Mouse (Mus musculus): ENCODE measurements around the gene Ift140. TPM values are rescaled to one million over a fixed set of nuclear protein-coding genes. Genes with fewer than 3 reads are reported as not detected.
A peak's percentile ranks its signal among the peaks of the same experiment; 100 is the strongest.
"Not testable (repeated sequence)": the region's sequence is repeated elsewhere in the genome, so short reads cannot be mapped to it uniquely, and the experiment has no call there.

Ift140 gene
- polyA plus RNA-seq, 1 experiment from 2014 or later = 16.1 TPM

DNA sequence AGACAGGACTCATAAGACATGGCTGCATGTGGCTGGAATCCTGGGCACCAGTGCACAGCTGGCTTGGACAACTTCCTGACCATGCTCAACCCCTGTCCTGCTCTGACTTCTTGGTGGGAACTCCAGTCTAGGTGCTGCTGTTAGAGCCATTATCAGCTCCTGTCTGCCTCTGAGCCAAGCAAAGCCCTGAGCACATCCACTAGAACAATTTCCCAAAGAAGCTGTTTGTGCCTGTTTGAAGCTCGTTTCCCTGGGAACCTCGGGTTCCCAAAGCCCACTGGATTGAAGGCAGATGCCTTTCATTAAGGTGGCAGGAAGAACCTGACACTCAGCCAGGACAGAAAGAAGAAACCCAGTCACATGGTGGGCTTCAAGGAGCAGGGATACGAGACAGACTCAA, 104.5 kb downstream of the Ift140 start, which contains the start of gene Ptx4:
Ptx4 (plus strand) TSS at position 355 of the 400 bp plus-strand sequence.
- no peak within 1 kb of the TSS for H3K4me2 ChIP-seq (ENCODE audit: low read length)

DNA sequence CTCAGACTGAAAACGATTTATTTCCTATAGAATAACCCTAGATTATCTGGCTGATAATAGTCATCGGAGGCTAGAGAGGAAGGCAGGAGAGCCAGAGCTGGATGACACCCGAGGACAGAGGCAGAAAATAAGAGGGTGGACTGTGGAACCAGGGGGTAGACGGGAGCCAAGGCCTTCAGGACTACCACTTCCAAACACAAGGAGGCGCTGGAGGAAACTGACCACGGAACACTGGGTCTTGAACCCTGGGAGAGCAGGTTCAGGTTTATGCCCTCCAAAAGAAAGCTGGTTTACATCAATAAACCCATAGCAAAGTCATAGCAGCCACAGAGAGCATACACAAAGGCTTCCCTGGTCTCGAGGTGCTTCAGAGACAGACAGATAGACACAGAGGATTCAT, 108.1 kb downstream of the Ift140 start:
- ATAC-seq (no peak), DNase-seq (ENCODE audit: low spot score) (no peak)
- 27% methylated on average over 7 of the region's 7 CpGs for WGBS
- Histone ChIP-seq H3K27me3 (replicated peaks; ENCODE audit: control insufficient read depth, insufficient read depth, low read length) (no peaks in the 10 kb centered on the region; the same call in 1 of the 2 replicates), H3K9me3 (replicated peaks; ENCODE audit: control insufficient read depth, low read length) (no peaks in the 10 kb centered on the region), H3K27ac (ENCODE audit: low read depth, low read length) (no peak overlapping the region), H3K36me3 (ENCODE audit: control insufficient read depth, insufficient read depth, low read length) (no peaks in the 10 kb centered on the region), H3K9ac (ENCODE audit: low read length) (no peak overlapping the region), H3K4me3 (ENCODE audit: low read depth, low read length) (no peak overlapping the region), H3K4me1 (ENCODE audit: control insufficient read depth, insufficient read depth, low read length) (no peaks in the 10 kb centered on the region), H3K4me2 (ENCODE audit: low read length) (no peak overlapping the region)

More for the DNA sequence above, 104.5 kb downstream of the Ift140 start, which contains the start of gene Ptx4:
- no peak for ATAC-seq
- Histone ChIP-seq H3K36me3 (ENCODE audit: control insufficient read depth, insufficient read depth, low read length) (no peaks in the 10 kb centered on the region), H3K9ac (ENCODE audit: low read length) (no peak within 1 kb of the TSS), H3K27me3 (replicated peaks; ENCODE audit: control insufficient read depth, insufficient read depth, low read length) (no peaks in the 10 kb centered on the region; the same call in 1 of the 2 replicates), H3K9me3 (replicated peaks; ENCODE audit: control insufficient read depth, low read length) (no peaks in the 10 kb centered on the region), H3K4me3 (ENCODE audit: low read depth, low read length) (no peak within 1 kb of the TSS), H3K4me1 (ENCODE audit: control insufficient read depth, insufficient read depth, low read length) (no peaks in the 10 kb centered on the region), H3K27ac (ENCODE audit: low read depth, low read length) (no peak within 1 kb of the TSS)
- 39% methylated on average over 3 of the region's 3 CpGs for WGBS
- no peak for DNase-seq (ENCODE audit: low spot score)

DNA sequence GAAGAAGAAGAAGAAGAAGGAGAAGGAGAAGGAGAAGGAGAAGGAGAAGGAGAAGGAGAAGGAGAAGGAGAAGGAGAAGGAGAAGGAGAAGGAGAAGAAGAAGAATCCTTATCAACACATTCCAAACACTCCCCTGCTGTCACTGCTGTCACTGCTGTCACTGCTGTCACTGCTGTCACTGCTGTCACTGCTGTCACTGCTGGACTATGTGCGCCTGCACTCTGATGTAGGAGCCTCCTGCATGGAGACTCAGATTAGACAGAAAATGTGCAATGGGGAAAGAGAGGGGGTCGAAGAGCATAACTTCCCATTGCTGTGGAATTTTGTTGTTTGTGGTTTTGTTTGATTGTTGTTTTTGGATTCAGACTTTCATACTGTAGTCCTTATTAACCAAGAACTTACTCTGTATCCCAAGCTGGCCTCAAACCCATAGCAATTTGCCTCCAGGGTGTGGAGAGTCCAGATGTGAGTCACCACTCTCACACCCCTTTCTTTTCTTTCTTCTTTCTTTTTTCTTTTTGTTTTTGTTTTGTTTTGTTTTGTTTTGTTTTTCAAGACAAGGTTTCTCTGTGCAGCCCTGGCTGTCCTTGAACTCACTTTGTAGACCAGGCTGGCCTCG, 109.7 kb downstream of the Ift140 start:
- not testable (repeated sequence) for H3K27ac ChIP-seq (ENCODE audit: low read depth, low read length); H3K4me3 ChIP-seq (ENCODE audit: low read depth, low read length); H3K36me3 ChIP-seq (ENCODE audit: control insufficient read depth, insufficient read depth, low read length); ATAC-seq; H3K27me3 ChIP-seq (replicated peaks; ENCODE audit: control insufficient read depth, insufficient read depth, low read length); H3K4me2 ChIP-seq (ENCODE audit: low read length); DNase-seq (ENCODE audit: low spot score); H3K4me1 ChIP-seq (ENCODE audit: control insufficient read depth, insufficient read depth, low read length); H3K9ac ChIP-seq (ENCODE audit: low read length); H3K9me3 ChIP-seq (replicated peaks; ENCODE audit: control insufficient read depth, low read length)
- WGBS = 74% methylated on average over 3 of the region's 3 CpGs

DNA sequence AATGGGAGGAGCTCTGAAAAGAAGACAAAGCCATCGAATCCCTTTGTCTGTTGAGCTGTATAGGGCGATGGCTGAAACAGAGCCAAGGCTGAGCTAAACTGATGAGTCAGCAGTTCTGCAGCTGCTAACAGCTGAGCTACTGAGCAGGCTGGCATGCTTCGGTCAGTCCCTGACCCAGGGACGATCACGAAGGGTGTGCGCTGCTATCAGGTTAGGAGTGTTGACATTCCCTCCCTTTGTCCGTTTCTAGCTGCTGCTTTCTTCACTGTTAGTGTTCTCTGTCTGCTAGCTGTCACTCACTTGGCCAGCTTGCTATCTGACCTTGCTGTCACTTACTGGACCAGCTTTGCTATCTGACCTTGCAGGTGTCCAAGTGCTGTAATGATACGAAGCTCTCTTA, 111.2 kb downstream of the Ift140 start:
- H3K27me3 ChIP-seq (replicated peaks; ENCODE audit: control insufficient read depth, insufficient read depth, low read length) = no peaks in the 10 kb centered on the region; the same call in 1 of the 2 replicates
- H3K27ac ChIP-seq (ENCODE audit: low read depth, low read length) = no peak overlapping the region
- H3K36me3 ChIP-seq (ENCODE audit: control insufficient read depth, insufficient read depth, low read length) = no peaks in the 10 kb centered on the region
- no peaks in the 10 kb centered on the region for H3K4me1 ChIP-seq (ENCODE audit: control insufficient read depth, insufficient read depth, low read length)
- H3K9me3 ChIP-seq (replicated peaks; ENCODE audit: control insufficient read depth, low read length) = no peaks in the 10 kb centered on the region
- no peak overlapping the region for H3K4me2 ChIP-seq (ENCODE audit: low read length)
- H3K9ac ChIP-seq (ENCODE audit: low read length) = no peak overlapping the region
- DNase-seq (ENCODE audit: low spot score) = peak; percentile 37
- WGBS = 74% methylated on average over 8 of the region's 8 CpGs
- ATAC-seq = no peak
- no peak overlapping the region for H3K4me3 ChIP-seq (ENCODE audit: low read depth, low read length)

DNA sequence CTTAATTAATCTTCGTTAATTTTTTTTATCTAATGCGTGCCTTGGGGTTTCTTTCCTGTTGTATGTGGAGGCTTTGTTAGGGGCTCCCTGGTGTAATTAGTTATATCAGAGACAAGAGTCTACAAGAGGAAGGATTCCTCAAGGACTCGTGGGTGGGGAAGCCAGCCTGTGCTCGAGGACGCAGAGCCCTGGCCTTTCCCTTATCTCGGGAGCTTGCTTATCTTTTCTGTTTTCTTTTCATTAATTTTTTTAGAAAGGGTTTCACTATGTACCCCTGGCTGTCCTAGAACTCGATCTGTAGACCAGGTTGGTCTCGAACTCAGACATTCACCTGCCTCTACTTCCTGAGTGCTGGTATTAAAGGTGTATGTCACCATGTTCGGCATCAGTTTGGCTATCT, 111.8 kb downstream of the Ift140 start:
- DNase-seq (ENCODE audit: low spot score) (no peak), ATAC-seq (no peak)
- WGBS = 72% methylated on average over 9 of the region's 9 CpGs
- Histone ChIP-seq H3K9me3 (replicated peaks; ENCODE audit: control insufficient read depth, low read length) (no peaks in the 10 kb centered on the region), H3K27ac (ENCODE audit: low read depth, low read length) (no peak overlapping the region), H3K36me3 (ENCODE audit: control insufficient read depth, insufficient read depth, low read length) (no peaks in the 10 kb centered on the region), H3K4me3 (ENCODE audit: low read depth, low read length) (no peak overlapping the region), H3K27me3 (replicated peaks; ENCODE audit: control insufficient read depth, insufficient read depth, low read length) (no peaks in the 10 kb centered on the region), H3K4me1 (ENCODE audit: control insufficient read depth, insufficient read depth, low read length) (no peaks in the 10 kb centered on the region), H3K9ac (ENCODE audit: low read length) (no peak overlapping the region), H3K4me2 (ENCODE audit: low read length) (no peak overlapping the region)

DNA sequence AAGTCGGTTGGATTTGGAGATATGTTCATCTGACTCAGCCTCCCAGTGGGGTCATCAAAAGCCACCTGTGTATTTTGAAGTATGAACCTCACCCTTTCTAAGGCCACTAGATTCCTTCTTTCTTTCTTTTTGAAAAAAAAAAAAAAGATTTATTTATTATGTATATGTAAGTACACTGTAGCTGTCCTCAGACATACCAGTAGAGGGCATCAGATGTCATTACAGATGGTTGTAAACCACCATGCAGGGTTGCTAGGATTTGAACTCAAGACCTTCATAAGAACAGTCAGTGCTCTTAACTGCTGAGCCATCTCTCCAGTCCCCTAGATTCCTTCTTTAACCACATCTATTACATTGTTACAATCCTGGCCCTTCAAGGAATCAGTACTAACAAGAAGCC, 114.2 kb downstream of the Ift140 start:
- H3K36me3 ChIP-seq (ENCODE audit: control insufficient read depth, insufficient read depth, low read length) = no peaks in the 10 kb centered on the region
- no peak overlapping the region for H3K9ac ChIP-seq (ENCODE audit: low read length)
- DNase-seq (ENCODE audit: low spot score) = no peak
- H3K9me3 ChIP-seq (replicated peaks; ENCODE audit: control insufficient read depth, low read length) = no peaks in the 10 kb centered on the region
- no peak overlapping the region for H3K4me2 ChIP-seq (ENCODE audit: low read length)
- H3K27me3 ChIP-seq (replicated peaks; ENCODE audit: control insufficient read depth, insufficient read depth, low read length) = no peaks in the 10 kb centered on the region
- H3K27ac ChIP-seq (ENCODE audit: low read depth, low read length) = no peak overlapping the region
- no peak overlapping the region for H3K4me3 ChIP-seq (ENCODE audit: low read depth, low read length)
- no peak for ATAC-seq
- 83% methylated on average over 1 of the region's 1 CpGs for WGBS
- H3K4me1 ChIP-seq (ENCODE audit: control insufficient read depth, insufficient read depth, low read length) = peaks cover 8% of the 10 kb centered on the region

DNA sequence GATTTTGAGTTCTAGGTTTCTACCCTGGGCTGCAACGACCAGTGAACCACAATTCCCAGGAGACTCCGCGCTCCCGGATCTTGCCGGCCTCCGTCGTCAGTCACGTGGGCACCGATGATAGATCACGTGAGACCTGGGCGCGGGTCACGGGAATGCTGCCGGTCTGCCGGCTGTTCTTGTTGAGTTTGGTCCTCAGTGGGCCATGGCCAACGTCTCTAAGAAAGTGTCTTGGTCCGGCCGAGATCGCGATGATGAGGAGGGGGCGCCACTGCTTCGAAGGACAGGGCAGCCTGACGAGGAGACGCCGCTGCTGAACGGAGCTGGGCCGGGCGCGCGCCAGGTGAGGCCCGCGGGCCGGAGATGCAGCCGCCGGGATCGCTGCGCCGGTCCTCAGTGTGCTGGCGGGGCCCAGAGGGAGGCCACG, 117.4 kb downstream of the Ift140 start, which contains the start of gene Clcn7:
Clcn7 (plus strand) TSS at position 117 of the 424 bp plus-strand sequence.
- H3K27ac ChIP-seq (ENCODE audit: low read depth, low read length) = no peak within 1 kb of the TSS

DNA sequence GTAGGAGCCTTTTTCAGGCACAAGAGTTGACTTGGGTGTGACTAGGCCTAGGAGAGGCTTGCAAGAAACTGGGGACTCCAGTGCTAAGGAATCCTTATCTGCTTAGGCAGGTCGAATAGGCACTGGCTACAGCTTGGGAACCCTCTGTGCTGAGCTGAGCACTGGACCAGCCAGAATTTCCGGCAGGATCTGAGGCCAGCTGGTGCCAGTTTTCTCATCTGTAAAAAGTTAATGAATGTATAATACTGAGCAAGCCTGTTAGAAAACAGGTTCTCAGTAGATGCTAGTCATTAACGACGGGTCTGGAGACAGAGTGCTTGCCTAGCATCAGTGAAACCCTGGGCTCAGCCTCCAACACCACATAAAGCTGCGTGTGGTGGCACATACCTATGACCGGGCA, 119.7 kb downstream of the Ift140 start:
- no peak overlapping the region for H3K4me2 ChIP-seq (ENCODE audit: low read length)
- peaks cover 8% of the 10 kb centered on the region for H3K4me1 ChIP-seq (ENCODE audit: control insufficient read depth, insufficient read depth, low read length)
- 88% methylated on average over 6 of the region's 6 CpGs for WGBS
- no peak overlapping the region for H3K9ac ChIP-seq (ENCODE audit: low read length)
- H3K9me3 ChIP-seq (replicated peaks; ENCODE audit: control insufficient read depth, low read length) = no peaks in the 10 kb centered on the region
- peaks cover 11% of the 10 kb centered on the region; the same call in 1 of the 2 replicates for H3K36me3 ChIP-seq (ENCODE audit: control insufficient read depth, insufficient read depth, low read length)
- no peaks in the 10 kb centered on the region for H3K27me3 ChIP-seq (replicated peaks; ENCODE audit: control insufficient read depth, insufficient read depth, low read length)
- no peak overlapping the region for H3K4me3 ChIP-seq (ENCODE audit: low read depth, low read length)
- DNase-seq (ENCODE audit: low spot score) = no peak
- no peak overlapping the region for H3K27ac ChIP-seq (ENCODE audit: low read depth, low read length)
- no peak for ATAC-seq

More for the DNA sequence above, 117.4 kb downstream of the Ift140 start, which contains the start of gene Clcn7:
- DNase-seq (ENCODE audit: low spot score) (peak; percentile 95), ATAC-seq (peak; percentile 97)
- no peaks in the 10 kb centered on the region for H3K27me3 ChIP-seq (replicated peaks; ENCODE audit: control insufficient read depth, insufficient read depth, low read length)
- peaks cover 8% of the 10 kb centered on the region for H3K4me1 ChIP-seq (ENCODE audit: control insufficient read depth, insufficient read depth, low read length)
- peak within 1 kb of the TSS; percentile 66 for H3K4me2 ChIP-seq (ENCODE audit: low read length)
- H3K9me3 ChIP-seq (replicated peaks; ENCODE audit: control insufficient read depth, low read length) = no peaks in the 10 kb centered on the region
- under 1% methylated on average over 40 of the region's 40 CpGs for WGBS
- H3K4me3 ChIP-seq (ENCODE audit: low read depth, low read length) = peak within 1 kb of the TSS; percentile 93
- H3K9ac ChIP-seq (ENCODE audit: low read length) = peak within 1 kb of the TSS; percentile 87
- H3K36me3 ChIP-seq (ENCODE audit: control insufficient read depth, insufficient read depth, low read length) = peaks cover 6% of the 10 kb centered on the region; the same call in 1 of the 2 replicates

DNA sequence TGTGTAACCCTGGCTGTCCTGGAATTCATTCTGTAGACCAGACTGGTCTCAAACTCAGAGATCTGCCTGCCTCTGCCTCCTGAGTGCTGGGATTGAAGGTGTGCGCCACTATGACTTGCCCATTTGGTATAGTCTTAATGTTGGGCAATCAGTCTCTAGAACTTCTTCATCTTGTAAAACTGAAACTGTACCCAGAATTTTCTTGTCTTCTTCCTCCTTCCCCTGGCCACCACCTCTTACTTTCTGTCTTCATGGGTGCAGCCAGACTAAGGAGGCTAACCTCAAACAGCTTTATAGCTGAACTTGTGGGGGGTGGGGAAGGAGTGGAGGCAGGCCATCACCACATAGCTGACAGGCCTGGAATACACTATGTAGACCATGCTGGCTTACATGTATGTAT, 122.9 kb downstream of the Ift140 start:
- H3K27me3 ChIP-seq (replicated peaks; ENCODE audit: control insufficient read depth, insufficient read depth, low read length) = no peaks in the 10 kb centered on the region
- no peak overlapping the region for H3K4me3 ChIP-seq (ENCODE audit: low read depth, low read length)
- H3K36me3 ChIP-seq (ENCODE audit: control insufficient read depth, insufficient read depth, low read length) = peaks cover 15% of the 10 kb centered on the region; the same call in 1 of the 2 replicates
- no peak overlapping the region for H3K4me2 ChIP-seq (ENCODE audit: low read length)
- no peak overlapping the region for H3K9ac ChIP-seq (ENCODE audit: low read length)
- ATAC-seq (no peak), DNase-seq (ENCODE audit: low spot score) (no peak)
- no peaks in the 10 kb centered on the region for H3K9me3 ChIP-seq (replicated peaks; ENCODE audit: control insufficient read depth, low read length)
- WGBS = 96% methylated on average over 1 of the region's 1 CpGs
- peaks cover 7% of the 10 kb centered on the region for H3K4me1 ChIP-seq (ENCODE audit: control insufficient read depth, insufficient read depth, low read length)
- H3K27ac ChIP-seq (ENCODE audit: low read depth, low read length) = no peak overlapping the region

All from forebrain, embryonic 14.5 days (tissue).